Mouse (Mus musculus) kidney, postnatal 0 days (tissue): ENCODE measurements at regions not wholly inside any gene's neighbourhood (a gene's known extent, or its start where the extent isn't known, plus 50 kb on each side); places are given as distances from the start of the nearest gene placed in this dataset.

ENCODE experiments used
- ATAC-seq: fragments of 200-750 bp; cut with Nextera tagmentation; replicated peaks from 2 replicates; pipeline ENCODE4 v1.8.0; 2017; ENCODE audit warnings: low read depth, moderate number of reproducible peaks, moderate TSS enrichment, moderate library complexity; ENCODE audit not compliant: low FRiP score
- DNase-seq: peaks from one replicate; pipeline ENCODE4 v3.0.0-alpha.2; 2016; ENCODE audit warnings: low spot score
- H3K27ac ChIP-seq: fragments of 300-500 bp; sonication (generic); 2 replicates; pipeline ENCODE4 v1.5.1; 2014; ENCODE audit warnings: mild to moderate bottlenecking
- H3K27me3 ChIP-seq: fragments of 300-500 bp; sonication (generic); 2 replicates; pipeline ENCODE4 v1.6.1; 2014; ENCODE audit warnings: low read length, mixed read lengths; ENCODE audit not compliant: insufficient read depth
- H3K36me3 ChIP-seq: fragments of 300-500 bp; sonication (generic); 2 replicates; pipeline ENCODE4 v1.6.1; 2014; ENCODE audit warnings: low read length, mixed read lengths; ENCODE audit not compliant: insufficient read depth
- H3K4me1 ChIP-seq: fragments of 300-500 bp; sonication (generic); replicated peaks from 2 replicates; pipeline ENCODE4 v1.6.1; 2014; ENCODE audit warnings: antibody characterized with exemption, low read length, mixed read lengths; ENCODE audit not compliant: insufficient read depth
- H3K4me2 ChIP-seq: fragments of 300-500 bp; sonication (generic); 2 replicates; pipeline ENCODE4 v1.6.1; 2014; ENCODE audit warnings: mild to moderate bottlenecking, low read length, moderate library complexity, mixed read lengths
- H3K4me3 ChIP-seq: fragments of 300-500 bp; sonication (generic); replicated peaks from 2 replicates; pipeline ENCODE4 v1.5.1; 2014; ENCODE audit warnings: low read depth, low read length
- H3K9ac ChIP-seq: fragments of 300-500 bp; sonication (generic); 2 replicates; pipeline ENCODE4 v1.6.1; 2014; ENCODE audit warnings: low read depth, low read length
- H3K9me3 ChIP-seq: fragments of 300-500 bp; sonication (generic); replicated peaks from 2 replicates; pipeline ENCODE4 v1.6.1; 2016; ENCODE audit warnings: low read length, inconsistent platforms, mixed read lengths
- CTCF ChIP-seq: IDR thresholded peaks from 2 replicates; pipeline ENCODE4 v1.5.1; 2016; ENCODE audit warnings: antibody characterized with exemption, low read depth, mild to moderate bottlenecking, moderate library complexity
- WGBS: fragments of 180-500 bp; shearing (Covaris S2); extraction: QIAGEN DNeasy Blood & Tissue Kit; methylation state at CpG from one replicate; pipeline ENCODE4 v1.1.7; 2014; 5-methylcytosine and 5-hydroxymethylcytosine counted together

DNA sequence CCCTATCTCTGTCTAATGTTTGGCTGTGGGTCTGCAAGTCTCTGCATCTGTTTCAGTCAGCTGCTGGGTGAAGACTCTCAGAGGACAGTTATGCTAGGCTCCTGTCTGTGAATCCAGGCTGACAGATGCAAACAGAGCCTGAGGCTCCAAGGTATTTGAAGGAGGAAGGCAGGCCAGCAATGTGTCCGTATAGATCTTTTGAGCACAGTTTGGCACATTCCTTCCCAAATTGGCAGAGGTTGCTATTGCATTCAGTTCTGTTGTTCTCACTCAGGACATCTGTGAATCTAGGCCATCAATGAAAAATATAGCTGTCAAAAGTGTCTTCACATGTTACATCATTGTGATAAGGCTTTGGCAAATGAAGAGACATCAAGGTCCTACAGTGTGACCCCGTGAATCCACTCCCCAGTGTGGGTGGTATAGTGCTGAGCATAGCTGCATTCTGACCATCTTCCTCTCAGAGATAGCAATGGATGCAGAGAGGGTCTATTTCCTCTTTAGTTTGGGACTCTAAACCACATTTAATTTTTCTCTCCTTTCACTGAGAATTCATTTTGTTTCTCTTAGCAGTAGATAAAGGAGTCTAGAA lies 99.9 kb downstream of the Adamts1 start:
- Histone ChIP-seq H3K36me3 (no peaks in the 10 kb centered on the region), H3K9ac (no peak overlapping the region), H3K4me3 (no peak overlapping the region), H3K9me3 (no peaks in the 10 kb centered on the region), H3K4me2 (no peak overlapping the region), H3K27ac (no peak overlapping the region), H3K27me3 (no peaks in the 10 kb centered on the region), H3K4me1 (no peaks in the 10 kb centered on the region)
- no peak for TF ChIP-seq CTCF
- DNase-seq (no peak), ATAC-seq (no peak)
- 89% methylated on average over 2 of the region's 2 CpGs for WGBS

- Histone ChIP-seq H3K27me3 (no peaks in the 10 kb centered on the region), H3K4me2 (no peak overlapping the region), H3K9ac (no peak overlapping the region), H3K36me3 (no peaks in the 10 kb centered on the region), H3K4me3 (no peak overlapping the region), H3K27ac (no peak overlapping the region), H3K9me3 (no peaks in the 10 kb centered on the region), H3K4me1 (no peaks in the 10 kb centered on the region)
- ATAC-seq = no peak
- whole genome bisulfite sequencing = 44% methylated on average over 4 of the region's 4 CpGs
- no peak for TF ChIP-seq CTCF
- DNase-seq = no peak
Measured at GRCm38 (mm10) chr16:85699329-85699728, 103.6 kb downstream of the Adamts1 start.

- no peak for TF ChIP-seq CTCF
- H3K9me3 ChIP-seq = no peaks in the 10 kb centered on the region
- H3K27me3 ChIP-seq = no peaks in the 10 kb centered on the region
- WGBS = 67% methylated on average over 2 of the region's 2 CpGs
- H3K4me3 ChIP-seq = no peak overlapping the region
- no peak for ATAC-seq
- H3K36me3 ChIP-seq = no peaks in the 10 kb centered on the region
- no peak for DNase-seq
- H3K4me1 ChIP-seq = no peaks in the 10 kb centered on the region
- H3K4me2 ChIP-seq = no peak overlapping the region
- H3K9ac ChIP-seq = no peak overlapping the region
- H3K27ac ChIP-seq = no peak overlapping the region
Measured at GRCm38 (mm10) chr16:85682721-85683120, 120.2 kb downstream of the Adamts1 start.

DNA sequence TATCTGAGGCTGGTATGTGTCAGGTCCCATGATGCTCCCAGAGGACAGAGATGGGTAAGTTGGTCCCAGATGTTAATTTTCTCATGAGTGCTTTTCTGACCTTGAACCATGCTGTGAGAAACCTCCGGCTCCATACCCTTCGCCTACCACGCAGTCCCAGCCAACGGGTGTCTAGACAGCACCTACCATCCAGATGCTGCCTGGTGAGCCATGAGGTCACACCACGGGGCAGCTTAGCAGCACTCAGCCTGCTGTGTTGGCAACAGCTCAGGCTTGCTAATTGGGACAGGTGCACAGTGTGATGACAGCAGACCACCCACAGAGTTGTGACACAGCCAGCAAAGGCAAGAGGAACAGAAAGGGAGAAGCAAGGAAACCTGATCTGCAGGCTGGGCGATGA lies 122.6 kb downstream of the Adamts1 start:
- H3K9ac ChIP-seq = no peak overlapping the region
- no peak for TF ChIP-seq CTCF
- H3K4me3 ChIP-seq = no peak overlapping the region
- 0 out of 2 replicates have a peak, but pooled peaks have one; percentile 25 for ATAC-seq
- 48% methylated on average over 6 of the region's 6 CpGs for WGBS
- no peak overlapping the region for H3K4me2 ChIP-seq
- H3K27ac ChIP-seq = no peak overlapping the region
- H3K27me3 ChIP-seq = no peaks in the 10 kb centered on the region
- no peaks in the 10 kb centered on the region for H3K4me1 ChIP-seq
- H3K9me3 ChIP-seq = no peaks in the 10 kb centered on the region
- H3K36me3 ChIP-seq = no peaks in the 10 kb centered on the region
- DNase-seq = no peak

- H3K27me3 ChIP-seq = no peaks in the 10 kb centered on the region
- H3K36me3 ChIP-seq = no peaks in the 10 kb centered on the region
- TF ChIP-seq CTCF = no peak
- DNase-seq (no peak), ATAC-seq (no peak)
- H3K9ac ChIP-seq = no peak overlapping the region
- WGBS = 53% methylated on average over 1 of the region's 1 CpGs
- H3K9me3 ChIP-seq = no peaks in the 10 kb centered on the region
- H3K4me1 ChIP-seq = no peaks in the 10 kb centered on the region
- no peak overlapping the region for H3K4me2 ChIP-seq
- no peak overlapping the region for H3K4me3 ChIP-seq
- no peak overlapping the region for H3K27ac ChIP-seq
Measured at GRCm38 (mm10) chr16:85678781-85679180, 124.1 kb downstream of the Adamts1 start.

DNA sequence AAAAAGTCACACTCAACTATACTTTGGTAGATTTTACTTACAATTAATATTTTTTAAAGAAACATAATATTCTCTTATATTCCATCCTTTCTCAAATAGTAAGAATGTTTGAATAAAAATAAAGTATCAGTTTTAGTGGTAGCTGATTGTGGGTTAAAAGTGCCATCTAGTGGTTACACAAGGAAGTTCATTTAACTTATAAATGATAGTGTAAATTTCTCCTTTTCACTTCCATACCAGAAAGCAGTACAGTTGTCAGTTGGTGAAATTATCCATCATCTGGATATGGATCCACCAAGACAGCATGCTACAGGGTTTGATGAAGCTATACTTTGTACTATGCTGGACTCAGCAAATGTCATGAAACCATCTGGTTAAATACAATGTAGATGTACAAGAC lies 124.7 kb downstream of the Adamts1 start:
- H3K9me3 ChIP-seq = no peaks in the 10 kb centered on the region
- DNase-seq = peak; percentile 78
- peak; percentile 76 for TF ChIP-seq CTCF
- no peak overlapping the region for H3K4me3 ChIP-seq
- ATAC-seq = no peak
- H3K4me2 ChIP-seq = no peak overlapping the region
- H3K27ac ChIP-seq = no peak overlapping the region
- no peaks in the 10 kb centered on the region for H3K27me3 ChIP-seq
- no peak overlapping the region for H3K9ac ChIP-seq
- no peaks in the 10 kb centered on the region for H3K4me1 ChIP-seq
- H3K36me3 ChIP-seq = no peaks in the 10 kb centered on the region

DNA sequence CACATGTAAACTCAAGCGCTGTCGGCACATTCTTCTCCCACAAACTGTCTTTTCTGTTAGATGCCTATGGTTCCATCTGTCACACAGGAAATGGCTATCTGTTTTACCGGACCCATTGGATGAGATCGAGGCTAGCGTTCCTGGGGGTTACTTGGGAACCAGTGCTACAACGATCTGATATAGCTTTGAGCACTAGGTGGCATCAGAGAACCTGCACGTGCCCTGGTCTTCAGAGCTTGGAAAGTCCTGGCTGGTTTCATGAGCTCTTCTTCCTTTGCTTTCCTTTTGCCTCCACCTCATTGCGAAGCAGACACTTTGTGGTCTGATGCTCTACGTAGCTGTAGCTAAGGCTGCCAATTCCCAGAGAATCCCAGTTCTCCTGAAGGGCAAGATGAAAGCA lies 123.8 kb upstream of the Cyyr1 start:
- DNase-seq = peak; percentile 81
- Histone ChIP-seq H3K4me1 (no peaks in the 10 kb centered on the region), H3K36me3 (no peaks in the 10 kb centered on the region), H3K27ac (no peak overlapping the region), H3K9ac (no peak overlapping the region), H3K4me2 (0 out of 2 replicates have a peak overlapping the region, but pooled peaks have one; percentile 21), H3K4me3 (no peak overlapping the region), H3K27me3 (no peaks in the 10 kb centered on the region), H3K9me3 (no peaks in the 10 kb centered on the region)
- WGBS = 38% methylated on average over 9 of the region's 9 CpGs
- no peak; the same call in 1 of the 2 replicates for ATAC-seq
- peak; percentile 79 for TF ChIP-seq CTCF
